ENCODE assay signal across 8 mouse cellular contexts in genomic region chr5:136961334-136961982, GRCm38 (mm10). TPM values are rescaled to one million over a fixed set of nuclear protein-coding genes. Genes with fewer than 3 reads are reported as not detected.
A peak's percentile ranks its signal among the peaks of the same experiment; 100 is the strongest.
DNase-seq lines count a peak whose midpoint lies in the region; ATAC-seq and TF ChIP-seq lines count a peak whose summit lies in the region.

No protein-coding gene starts in this region.

- no peak for DNase-seq in liver, adult 2 months (ENCODE audit: extremely low read depth, low read depth, low spot score)
- no peak for DNase-seq in liver
- no peak for DNase-seq in embryonic facial prominence, embryonic 11.5 days (ENCODE audit: low spot score)
- DNase-seq in thymus, postnatal 10 days (ENCODE audit: low spot score in 2 of 2), result no peak
- no peak for DNase-seq in left cerebral cortex, adult 8-10 months (ENCODE audit: low spot score in 2 of 2)

- ATAC-seq in embryonic facial prominence, embryonic 11.5 days (replicated peaks; ENCODE audit: insufficient number of reproducible peaks, low FRiP score, low TSS enrichment, low read depth), result no peak; the same call in 1 of the 2 replicates
- ATAC-seq in hindbrain, embryonic 15.5 days (ENCODE audit: low FRiP score, low read depth), result peak; percentile 68
- ATAC-seq in CD4-positive, CD25-positive, alpha-beta regulatory T cell, adult 4 months, result no peak

- H3K4me3 ChIP-seq in liver, adult 2 months (ENCODE audit: insufficient read depth, low read depth, low read length), result peak overlapping the region; percentile 66
- H3K4me3 ChIP-seq in embryonic facial prominence, embryonic 11.5 days (ENCODE audit: low read depth, low read length), result peak overlapping the region; percentile 55
- H3K4me3 ChIP-seq in hindbrain, embryonic 15.5 days, result peak overlapping the region; percentile 85
- H3K4me3 ChIP-seq in megakaryocyte, embryonic 14.5 days (replicated peaks), result peak overlapping the region; percentile 92

- TF ChIP-seq CTCF in liver, adult 2 months (IDR thresholded peaks at IDR 0.05; ENCODE audit: low read depth, low read length), result no peak

- H3K4me1 ChIP-seq in liver, adult 2 months (ENCODE audit: control insufficient read depth, insufficient read depth, low read length), result peaks cover 22% of the 10 kb centered on the region
- no peaks in the 10 kb centered on the region for H3K4me1 ChIP-seq in embryonic facial prominence, embryonic 11.5 days (ENCODE audit: control insufficient read depth, insufficient read depth, low read length)
- H3K4me1 ChIP-seq in hindbrain, embryonic 15.5 days (replicated peaks), result peaks cover 20% of the 10 kb centered on the region
- peaks cover 61% of the 10 kb centered on the region for H3K4me1 ChIP-seq in megakaryocyte, embryonic 14.5 days

- peak overlapping the region; percentile 69 for H3K4me2 ChIP-seq in embryonic facial prominence, embryonic 11.5 days (ENCODE audit: low read depth, low read length)
- peak overlapping the region; percentile 84 for H3K4me2 ChIP-seq in hindbrain, embryonic 15.5 days

- 0 out of 2 replicates have a peak overlapping the region, but pooled peaks have one; percentile 5 for H3K9ac ChIP-seq in liver, adult 2 months (ENCODE audit: low read depth, low read length)
- peak overlapping the region; percentile 69 for H3K9ac ChIP-seq in embryonic facial prominence, embryonic 11.5 days (replicated peaks; ENCODE audit: low read length)
- peak overlapping the region; percentile 89 for H3K9ac ChIP-seq in hindbrain, embryonic 15.5 days

- no peak for TF ChIP-seq POLR2A in liver, adult 2 months (IDR thresholded peaks at IDR 0.05; ENCODE audit: extremely low read depth, insufficient read depth, low read length)

- H3K27me3 ChIP-seq in liver, adult 2 months (ENCODE audit: control insufficient read depth, insufficient read depth, low read length), result no peaks in the 10 kb centered on the region
- H3K27me3 ChIP-seq in embryonic facial prominence, embryonic 11.5 days (ENCODE audit: control insufficient read depth, insufficient read depth, low read length), result no peaks in the 10 kb centered on the region
- H3K27me3 ChIP-seq in hindbrain, embryonic 15.5 days, result no peaks in the 10 kb centered on the region
- no peaks in the 10 kb centered on the region for H3K27me3 ChIP-seq in megakaryocyte, embryonic 14.5 days (replicated peaks)

- peak overlapping the region; percentile 34 for H3K27ac ChIP-seq in liver, adult 2 months (replicated peaks; ENCODE audit: insufficient read depth, low read depth, low read length)
- no peak overlapping the region for H3K27ac ChIP-seq in embryonic facial prominence, embryonic 11.5 days (replicated peaks; ENCODE audit: low read depth, low read length)
- peak overlapping the region; percentile 97 for H3K27ac ChIP-seq in hindbrain, embryonic 15.5 days (replicated peaks)

- H3K79me2 ChIP-seq in liver, adult 2 months (ENCODE audit: control insufficient read depth, insufficient read depth, low read length), result peaks cover 7% of the 10 kb centered on the region; the same call in 1 of the 2 replicates

- H3K9me3 ChIP-seq in embryonic facial prominence, embryonic 11.5 days (replicated peaks; ENCODE audit: control insufficient read depth, low read length), result no peaks in the 10 kb centered on the region
- H3K9me3 ChIP-seq in hindbrain, embryonic 15.5 days, result no peaks in the 10 kb centered on the region
- no peaks in the 10 kb centered on the region for H3K9me3 ChIP-seq in megakaryocyte, embryonic 14.5 days

- H3K36me3 ChIP-seq in liver, adult 2 months (ENCODE audit: control insufficient read depth, insufficient read depth, low read length), result peaks cover 2% of the 10 kb centered on the region; the same call in 1 of the 2 replicates
- peaks cover 8% of the 10 kb centered on the region for H3K36me3 ChIP-seq in embryonic facial prominence, embryonic 11.5 days (replicated peaks; ENCODE audit: control insufficient read depth, insufficient read depth, low read depth, low read length)
- H3K36me3 ChIP-seq in hindbrain, embryonic 15.5 days, result peaks cover 20% of the 10 kb centered on the region
- peaks cover 65% of the 10 kb centered on the region for H3K36me3 ChIP-seq in megakaryocyte, embryonic 14.5 days (replicated peaks; ENCODE audit: low read length)

- WGBS in liver, adult 2 months, result 37% methylated on average over 5 of the region's 5 CpGs
- 27% methylated on average over 5 of the region's 5 CpGs for WGBS in embryonic facial prominence, embryonic 11.5 days
- 26% methylated on average over 5 of the region's 5 CpGs for WGBS in hindbrain, embryonic 15.5 days

RNA-seq across cellular contexts. Expression of gene Cldn15, which starts 5.0 kb away (rescaled TPM):
- 0.40 and 0.46 TPM in 2 replicates for total RNA-seq in liver, adult 2 months (2014; rRNA removed)
- 0.51 and 0.81 TPM in 2 replicates for polyA plus RNA-seq in liver, adult 2 months (2012; rRNA removed)
- polyA plus RNA-seq in embryonic facial prominence, embryonic 11.5 days (2014; fragmentation: Nextera tagmentation; extraction: Ambion mirVana), result 0.22 and 0.25 TPM in 2 replicates
- polyA plus RNA-seq in hindbrain, embryonic 15.5 days (2015; fragmentation: Nextera tagmentation; extraction: Ambion mirVana), result 0.19 and 0.38 TPM in 2 replicates
- 0.90 and 4.8 TPM in 2 replicates for polyA plus RNA-seq in megakaryocyte, embryonic 14.5 days (2012; ENCODE audit: insufficient read depth, low replicate concordance)
- under 1 TPM in 1 of 2 experiments, not detected in 1; 0.34 TPM for polyA plus RNA-seq in CD4-positive, CD25-positive, alpha-beta regulatory T cell, adult 4 months (2017; shearing (Covaris generic))
- total RNA-seq in left cerebral cortex, adult 8-10 months (2022), result under 1 TPM in 2 of 4 experiments, not detected in 2; 0.23 to 0.25 TPM

RNA-seq across cellular contexts. Expression of gene Fis1, which starts 8.4 kb away (rescaled TPM):
- 106 and 115 TPM in 2 replicates for total RNA-seq in liver, adult 2 months (2014; rRNA removed)
- 112 and 120 TPM in 2 replicates for polyA plus RNA-seq in liver, adult 2 months (2012; rRNA removed)
- 298 and 318 TPM in 2 replicates for polyA plus RNA-seq in embryonic facial prominence, embryonic 11.5 days (2014; fragmentation: Nextera tagmentation; extraction: Ambion mirVana)
- 360 and 375 TPM in 2 replicates for polyA plus RNA-seq in hindbrain, embryonic 15.5 days (2015; fragmentation: Nextera tagmentation; extraction: Ambion mirVana)
- 1,064 and 1,998 TPM in 2 replicates for polyA plus RNA-seq in megakaryocyte, embryonic 14.5 days (2012; ENCODE audit: insufficient read depth, low replicate concordance)
- 100 to 1,000 TPM; 390 to 404 TPM for polyA plus RNA-seq in CD4-positive, CD25-positive, alpha-beta regulatory T cell, adult 4 months (2017; shearing (Covaris generic))
- 100 to 1,000 TPM; 256 to 283 (median 275) TPM for total RNA-seq in left cerebral cortex, adult 8-10 months (2022)

RNA-seq across cellular contexts. Expression of gene Plod3, which starts 25.4 kb away (rescaled TPM):
- 21.5 and 22.7 TPM in 2 replicates for total RNA-seq in liver, adult 2 months (2014; rRNA removed)
- 23.4 and 27.4 TPM in 2 replicates for polyA plus RNA-seq in liver, adult 2 months (2012; rRNA removed)
- polyA plus RNA-seq in embryonic facial prominence, embryonic 11.5 days (2014; fragmentation: Nextera tagmentation; extraction: Ambion mirVana), result 23.1 and 28.0 TPM in 2 replicates
- 37.7 and 39.1 TPM in 2 replicates for polyA plus RNA-seq in hindbrain, embryonic 15.5 days (2015; fragmentation: Nextera tagmentation; extraction: Ambion mirVana)
- polyA plus RNA-seq in megakaryocyte, embryonic 14.5 days (2012; ENCODE audit: insufficient read depth, low replicate concordance), result 32.3 and 34.6 TPM in 2 replicates
- 1 to 10 TPM; 4.4 to 8.8 TPM for polyA plus RNA-seq in CD4-positive, CD25-positive, alpha-beta regulatory T cell, adult 4 months (2017; shearing (Covaris generic))
- total RNA-seq in left cerebral cortex, adult 8-10 months (2022), result 10 to 100 TPM; 27.9 to 43.3 (median 34.2) TPM

RNA-seq across cellular contexts. Expression of gene Znhit1, which starts 26.4 kb away (rescaled TPM):
- 30.0 and 44.5 TPM in 2 replicates for total RNA-seq in liver, adult 2 months (2014; rRNA removed)
- polyA plus RNA-seq in liver, adult 2 months (2012; rRNA removed), result 101 and 109 TPM in 2 replicates
- 101 and 104 TPM in 2 replicates for polyA plus RNA-seq in embryonic facial prominence, embryonic 11.5 days (2014; fragmentation: Nextera tagmentation; extraction: Ambion mirVana)
- polyA plus RNA-seq in hindbrain, embryonic 15.5 days (2015; fragmentation: Nextera tagmentation; extraction: Ambion mirVana), result 134 and 145 TPM in 2 replicates
- 438 and 561 TPM in 2 replicates for polyA plus RNA-seq in megakaryocyte, embryonic 14.5 days (2012; ENCODE audit: insufficient read depth, low replicate concordance)
- 10 to 100 TPM; 50.3 to 67.0 TPM for polyA plus RNA-seq in CD4-positive, CD25-positive, alpha-beta regulatory T cell, adult 4 months (2017; shearing (Covaris generic))
- total RNA-seq in left cerebral cortex, adult 8-10 months (2022), result 10 to 100 TPM; 81.9 to 92.7 (median 85.8) TPM

RNA-seq across cellular contexts. Expression of gene Ift22, which starts 53.5 kb away (rescaled TPM):
- 2.4 and 3.2 TPM in 2 replicates for total RNA-seq in liver, adult 2 months (2014; rRNA removed)
- 3.4 and 3.8 TPM in 2 replicates for polyA plus RNA-seq in liver, adult 2 months (2012; rRNA removed)
- 72.5 and 83.4 TPM in 2 replicates for polyA plus RNA-seq in embryonic facial prominence, embryonic 11.5 days (2014; fragmentation: Nextera tagmentation; extraction: Ambion mirVana)
- polyA plus RNA-seq in hindbrain, embryonic 15.5 days (2015; fragmentation: Nextera tagmentation; extraction: Ambion mirVana), result 129 and 131 TPM in 2 replicates
- polyA plus RNA-seq in megakaryocyte, embryonic 14.5 days (2012; ENCODE audit: insufficient read depth, low replicate concordance), result 13.9 and 14.8 TPM in 2 replicates
- 10 to 100 TPM; 12.5 to 14.1 TPM for polyA plus RNA-seq in CD4-positive, CD25-positive, alpha-beta regulatory T cell, adult 4 months (2017; shearing (Covaris generic))
- total RNA-seq in left cerebral cortex, adult 8-10 months (2022), result 10 to 100 TPM; 87.2 to 95.6 (median 91.6) TPM

Comparison
In these comparisons a context has a peak if more than half of its experiments do, and no peak if none do; other contexts are left out.
1. H3K9ac ChIP-seq: peak in every context shown above with its lines; median percentile 89 in hindbrain, embryonic 15.5 days; 69 in embryonic facial prominence, embryonic 11.5 days; 5 in liver, adult 2 months.